In genomic region chr3:101290587-101291520, GRCm38 (mm10) we compare ENCODE assay signal across 21 mouse cellular contexts. TPM values are rescaled to one million over a fixed set of nuclear protein-coding genes. Genes with fewer than 3 reads are reported as not detected.
DNase-seq lines count a peak whose midpoint lies in the region; TF ChIP-seq lines count a peak whose summit lies in the region.
"Had no signal": no experiment of that assay in that cellular context is flagged by ENCODE, and none has a peak within 500 bp of the region (broad histone marks: within the 10 kb centered on the region; RNA-seq: fewer than 3 reads in every experiment).

No protein-coding gene starts in this region.

- H3K4me1 ChIP-seq in spleen, adult 2 months (ENCODE audit: control insufficient read depth, insufficient read depth, insufficient read length) = peaks cover 29% of the 10 kb centered on the region
- H3K4me1 ChIP-seq: forebrain, embryonic 13.5 days; neural tube, embryonic 12.5 days had no signal

- TF ChIP-seq POLR2A in spleen, adult 2 months (IDR thresholded peaks at IDR 0.05; ENCODE audit: low read depth, low read length) = no peak

- WGBS in spleen, adult 2 months = 25% methylated on average over 19 of the region's 19 CpGs

- no peaks in the 10 kb centered on the region for H3K27me3 ChIP-seq in spleen, adult 2 months (ENCODE audit: control insufficient read depth, insufficient read depth, low read length)
- H3K27me3 ChIP-seq: forebrain, embryonic 13.5 days; neural tube, embryonic 12.5 days had no signal

- H3K4me3 ChIP-seq in gastrocnemius, adult 2 months = peak overlapping the region; percentile 24; the same call in 1 of the 2 replicates
- H3K4me3 ChIP-seq in spleen, adult 2 months (ENCODE audit: extremely low read depth, insufficient read depth, insufficient read length) = peak overlapping the region; percentile 49; the same call in 1 of the 2 replicates
- H3K4me3 ChIP-seq: forebrain, embryonic 13.5 days; neural tube, embryonic 12.5 days had no signal

- H3K36me3 ChIP-seq in spleen, adult 2 months (ENCODE audit: control insufficient read depth, insufficient read depth, low read length) = no peaks in the 10 kb centered on the region
- H3K36me3 ChIP-seq: G1E; neural tube, embryonic 12.5 days had no signal

- H3K27ac ChIP-seq in gastrocnemius, adult 2 months = no peak overlapping the region
- peak overlapping the region; percentile 86 for H3K27ac ChIP-seq in spleen, adult 2 months (ENCODE audit: insufficient read depth, low read length)
- H3K27ac ChIP-seq: forebrain, embryonic 13.5 days; neural tube, embryonic 12.5 days had no signal

- no peak for DNase-seq in gastrocnemius, adult 2 months
- DNase-seq in gastrocnemius, adult 8-10 months (ENCODE audit: low spot score in 2 of 2) = no peak
- peak in 1 of 2 experiments; percentile 50 for DNase-seq in spleen, adult 2 months (ENCODE audit: low read depth in 1 of 2, low spot score in 2 of 2)
- no peak for DNase-seq in spleen, postnatal 4 days (ENCODE audit: low spot score in 2 of 2)
- DNase-seq in lung, postnatal 4 days = peak; percentile 38 to 52
- peak; percentile 53 for DNase-seq in thymus, postnatal 4 days
- no peak for DNase-seq in c-Kit-positive CD71-positive TER-119-positive erythroid progenitor cells, embryonic 14.5 days (ENCODE audit: low spot score)
- no peak for DNase-seq in layer of hippocampus, postnatal 25 days (ENCODE audit: extremely low spot score in 1 of 2, low spot score in 1 of 2)
- DNase-seq: adrenal gland, adult 8-10 months; cerebellum, adult 8-10 months; embryo, embryonic 11 days; heart, adult 18-20 months; heart, postnatal 14 days; lung, embryonic 14.5 days had no signal

- no peak for TF ChIP-seq CTCF in gastrocnemius, adult 2 months (IDR thresholded peaks at IDR 0.05)
- TF ChIP-seq CTCF in spleen, adult 2 months (IDR thresholded peaks at IDR 0.05; ENCODE audit: extremely low read depth, insufficient read depth, insufficient read length, insufficient replicate concordance) = no peak

- intact Hi-C loops in gastrocnemius, adult 2 months (cut with DNase I) = no loop called here

RNA-seq across cellular contexts. Expression of gene Cd2, which starts 3.1 kb away (rescaled TPM):
- total RNA-seq in gastrocnemius, adult 2 months (2021) = not detected
- total RNA-seq in gastrocnemius, adult 8-10 months (2022) = not detected
- 38.2 and 50.2 TPM in 2 replicates for polyA plus RNA-seq in spleen, adult 2 months (2012; rRNA removed)
- not detected for total RNA-seq in layer of hippocampus, postnatal 25 days (2021)
- total RNA-seq: layer of hippocampus, adult 8-10 months; left cerebral cortex, postnatal 10 days had no signal
- polyA plus RNA-seq: forebrain, embryonic 13.5 days; G1E; limb, embryonic 14.5 days; midbrain, embryonic 16.5 days; neural tube, embryonic 12.5 days had no signal

Comparison
In these comparisons a context has a peak if more than half of its experiments do, and no peak if none do; other contexts are left out.
1. DNase-seq: peak in lung, postnatal 4 days (2 of 2) and thymus, postnatal 4 days (single experiment); none in gastrocnemius, adult 2 months (single experiment), gastrocnemius, adult 8-10 months (0 of 2), spleen, postnatal 4 days (0 of 2), c-Kit-positive CD71-positive TER-119-positive erythroid progenitor cells, embryonic 14.5 days (single experiment) and layer of hippocampus, postnatal 25 days (0 of 2).